Mouse (Mus musculus) liver, embryonic 14.5 days (tissue): Measurements from ENCODE around the gene Ccdc69. TPM values are rescaled to one million over a fixed set of nuclear protein-coding genes. Genes with fewer than 3 reads are reported as not detected.

ENCODE experiments used
- ATAC-seq: fragments of 200-750 bp; cut with Nextera tagmentation; 2 replicates; pipeline ENCODE4 v1.8.0; 2017; ENCODE audit warnings: moderate number of reproducible peaks, mild to moderate bottlenecking, moderate library complexity; ENCODE audit not compliant: insufficient read depth
- DNase-seq, 3 experiments: peaks; one replicate each; pipeline ENCODE4 v3.0.0-alpha.2; 2012 to 2013; ENCODE audit warnings: low read depth in 3 of 3, low spot score in 3 of 3
- H3K27ac ChIP-seq: fragments of 300-500 bp; sonication (generic); 2 replicates; pipeline ENCODE4 v1.5.1; 2014; ENCODE audit warnings: moderate library complexity, mild to moderate bottlenecking, control low read depth, inconsistent platforms
- H3K27me3 ChIP-seq: fragments of 300-500 bp; sonication (generic); 2 replicates; pipeline ENCODE4 v1.6.1; 2014; ENCODE audit warnings: mild to moderate bottlenecking, low read length, moderate library complexity; ENCODE audit not compliant: control insufficient read depth, insufficient read depth
- H3K36me3 ChIP-seq: fragments of 300-500 bp; sonication (generic); replicated peaks from 2 replicates; pipeline ENCODE4 v1.6.1; 2014; ENCODE audit warnings: low read depth; ENCODE audit not compliant: control insufficient read depth, insufficient read depth
- H3K4me1 ChIP-seq, 2 experiments: fragments of 200-500 bp in 1 of 2; fragments of 300-500 bp in 1 of 2; sonication (generic) in 1 of 2; replicated peaks; 2 replicates each; pipeline ENCODE4 v1.6.1; 2012 to 2014; ENCODE audit warnings: antibody characterized with exemption in 1 of 2, inconsistent platforms in 1 of 2, low read length in 1 of 2; ENCODE audit not compliant: control insufficient read depth in 2 of 2, insufficient read depth in 2 of 2
- H3K4me2 ChIP-seq: fragments of 300-500 bp; sonication (generic); 2 replicates; pipeline ENCODE4 v1.6.1; 2014; ENCODE audit warnings: low read depth, mild to moderate bottlenecking, control low read depth, moderate library complexity
- H3K4me3 ChIP-seq, 2 experiments: fragments of 200-500 bp in 1 of 2; fragments of 300-500 bp in 1 of 2; sonication (generic) in 1 of 2; 2 replicates each; pipeline ENCODE4 v1.5.1; 2012 to 2014; ENCODE audit warnings: low read depth in 2 of 2, low read length in 2 of 2, mild to moderate bottlenecking in 2 of 2, control low read depth in 1 of 2, inconsistent platforms in 1 of 2, moderate library complexity in 1 of 2; ENCODE audit not compliant: insufficient read depth in 1 of 2
- H3K9ac ChIP-seq: fragments of 300-500 bp; sonication (generic); replicated peaks from 2 replicates; pipeline ENCODE4 v1.6.1; 2014; ENCODE audit warnings: mild to moderate bottlenecking, control low read depth, moderate library complexity
- H3K9me3 ChIP-seq: fragments of 300-500 bp; sonication (generic); 2 replicates; pipeline ENCODE4 v1.6.1; 2016; ENCODE audit warnings: low read length, mixed read lengths; ENCODE audit not compliant: control insufficient read depth
- CTCF ChIP-seq: IDR thresholded peaks from 2 replicates; pipeline ENCODE4 v1.5.1; 2016; ENCODE audit warnings: antibody characterized with exemption, low read depth, control low read depth
- EP300 ChIP-seq: IDR thresholded peaks from 2 replicates; pipeline ENCODE4 v1.6.1; 2016; ENCODE audit warnings: antibody characterized with exemption, low read depth
- WGBS: fragments of 180-500 bp; shearing (Covaris S2); extraction: QIAGEN DNeasy Blood & Tissue Kit; methylation state at CpG from one replicate; pipeline ENCODE4 v1.1.7; 2014; ENCODE audit not compliant: insufficient replicate concordance; 5-methylcytosine and 5-hydroxymethylcytosine counted together
- polyA plus RNA-seq, 2 experiments: library from polyadenylated mRNA; depleted of rRNA in 1 of 2; stranded (reverse) in 1 of 2; unstranded in 1 of 2; fragments of >200 nt; fragmentation: Nextera tagmentation in 1 of 2; extraction: Ambion mirVana in 1 of 2; gene quantifications; 2 replicates each; pipeline versions ENCODE4 v1.2.1 to v1.2.3; 2012 to 2014

The Ccdc69 gene
- polyA plus RNA-seq, 2 experiments = 0.77 to 1.1 TPM

GRCm38 (mm10) chr11:55008230-55008629 lies 69.7 kb downstream of the Ccdc69 start:
- no peaks in the 10 kb centered on the region for H3K36me3 ChIP-seq
- H3K4me2 ChIP-seq = no peak overlapping the region
- WGBS = 14% methylated on average over 6 of the region's 6 CpGs
- no peaks in the 10 kb centered on the region for H3K27me3 ChIP-seq
- H3K9me3 ChIP-seq = no peaks in the 10 kb centered on the region
- no peak for DNase-seq
- no peak overlapping the region for H3K27ac ChIP-seq
- no peaks in the 10 kb centered on the region; a peak in 2 of 4 replicates for H3K4me1 ChIP-seq
- H3K9ac ChIP-seq = no peak overlapping the region
- ATAC-seq = no peak
- no peak overlapping the region for H3K4me3 ChIP-seq
- TF ChIP-seq EP300 = no peak
- no peak for TF ChIP-seq CTCF

- Histone ChIP-seq H3K27ac (no peak overlapping the region), H3K4me2 (no peak overlapping the region), H3K9ac (no peak overlapping the region), H3K27me3 (no peaks in the 10 kb centered on the region), H3K9me3 (no peaks in the 10 kb centered on the region), H3K36me3 (no peaks in the 10 kb centered on the region; the same call in 1 of the 2 replicates), H3K4me3 (no peak overlapping the region), H3K4me1 (no peaks in the 10 kb centered on the region; a peak in 1 of 4 replicates)
- ATAC-seq = no peak
- TF ChIP-seq CTCF (no peak), EP300 (no peak)
- 68% methylated on average over 5 of the region's 5 CpGs for WGBS
- DNase-seq = no peak
Measured at GRCm38 (mm10) chr11:55005684-55006083, 72.2 kb downstream of the Ccdc69 start.

- no peaks in the 10 kb centered on the region for H3K27me3 ChIP-seq
- H3K9ac ChIP-seq = no peak overlapping the region
- no peak overlapping the region for H3K4me2 ChIP-seq
- H3K9me3 ChIP-seq = no peaks in the 10 kb centered on the region
- DNase-seq = no peak
- no peak overlapping the region for H3K4me3 ChIP-seq
- no peaks in the 10 kb centered on the region; a peak in 1 of 4 replicates for H3K4me1 ChIP-seq
- H3K36me3 ChIP-seq = no peaks in the 10 kb centered on the region; the same call in 1 of the 2 replicates
- WGBS = 64% methylated on average over 7 of the region's 7 CpGs
- TF ChIP-seq CTCF = no peak
- H3K27ac ChIP-seq = no peak overlapping the region
- no peak for ATAC-seq
Measured at GRCm38 (mm10) chr11:55004970-55005502, 72.9 kb downstream of the Ccdc69 start.

Other genes starting within 250 kb of the Ccdc69 start
- 1.8 and 2.0 TPM in 2 replicates for gene Lyrm7, start 217.2 kb downstream of the Ccdc69 start, polyA plus RNA-seq (2012; rRNA removed)
- gene Lyrm7, start 217.2 kb downstream of the Ccdc69 start, polyA plus RNA-seq (2014; fragmentation: Nextera tagmentation; extraction: Ambion mirVana) = 5.4 and 6.4 TPM in 2 replicates
- gene Hint1, start 211.7 kb downstream of the Ccdc69 start, polyA plus RNA-seq (2012; rRNA removed) = 293 and 330 TPM in 2 replicates
- 442 and 509 TPM in 2 replicates for gene Hint1, start 211.7 kb downstream of the Ccdc69 start, polyA plus RNA-seq (2014; fragmentation: Nextera tagmentation; extraction: Ambion mirVana)
- gene Gpx3, start 175.7 kb downstream of the Ccdc69 start, polyA plus RNA-seq (2012; rRNA removed) = 8.3 and 10.6 TPM in 2 replicates
- gene Gpx3, start 175.7 kb downstream of the Ccdc69 start, polyA plus RNA-seq (2014; fragmentation: Nextera tagmentation; extraction: Ambion mirVana) = 26.4 and 27.0 TPM in 2 replicates
- 3.4 and 5.2 TPM in 2 replicates for gene Tnip1, start 115.2 kb downstream of the Ccdc69 start, polyA plus RNA-seq (2012; rRNA removed)
- 3.6 and 3.7 TPM in 2 replicates for gene Tnip1, start 115.2 kb downstream of the Ccdc69 start, polyA plus RNA-seq (2014; fragmentation: Nextera tagmentation; extraction: Ambion mirVana)
- gene Anxa6, start 44.7 kb downstream of the Ccdc69 start, polyA plus RNA-seq (2012; rRNA removed) = 21.2 and 24.2 TPM in 2 replicates
- gene Anxa6, start 44.7 kb downstream of the Ccdc69 start, polyA plus RNA-seq (2014; fragmentation: Nextera tagmentation; extraction: Ambion mirVana) = 36.7 and 42.1 TPM in 2 replicates
- 5.1 and 5.5 TPM in 2 replicates for gene Gm2a, start 20.0 kb upstream of the Ccdc69 start, polyA plus RNA-seq (2012; rRNA removed)
- gene Gm2a, start 20.0 kb upstream of the Ccdc69 start, polyA plus RNA-seq (2014; fragmentation: Nextera tagmentation; extraction: Ambion mirVana) = 14.2 and 14.9 TPM in 2 replicates
- not detected in 2 replicates for gene Slc36a3, start 73.6 kb upstream of the Ccdc69 start, polyA plus RNA-seq (2012; rRNA removed)
- not detected in 2 replicates for gene Slc36a3, start 73.6 kb upstream of the Ccdc69 start, polyA plus RNA-seq (2014; fragmentation: Nextera tagmentation; extraction: Ambion mirVana)
- 14.1 and 15.9 TPM in 2 replicates for gene Slc36a2, start 106.9 kb upstream of the Ccdc69 start, polyA plus RNA-seq (2012; rRNA removed)
- gene Slc36a2, start 106.9 kb upstream of the Ccdc69 start, polyA plus RNA-seq (2014; fragmentation: Nextera tagmentation; extraction: Ambion mirVana) = 13.8 and 16.6 TPM in 2 replicates
- 7.9 and 8.1 TPM in 2 replicates for gene Slc36a1, start 126.2 kb upstream of the Ccdc69 start, polyA plus RNA-seq (2012; rRNA removed)
- 1.7 and 2.0 TPM in 2 replicates for gene Slc36a1, start 126.2 kb upstream of the Ccdc69 start, polyA plus RNA-seq (2014; fragmentation: Nextera tagmentation; extraction: Ambion mirVana)